Mouse (Mus musculus): ENCODE results near the gene Arcn1.

The Arcn1 gene

DNA sequence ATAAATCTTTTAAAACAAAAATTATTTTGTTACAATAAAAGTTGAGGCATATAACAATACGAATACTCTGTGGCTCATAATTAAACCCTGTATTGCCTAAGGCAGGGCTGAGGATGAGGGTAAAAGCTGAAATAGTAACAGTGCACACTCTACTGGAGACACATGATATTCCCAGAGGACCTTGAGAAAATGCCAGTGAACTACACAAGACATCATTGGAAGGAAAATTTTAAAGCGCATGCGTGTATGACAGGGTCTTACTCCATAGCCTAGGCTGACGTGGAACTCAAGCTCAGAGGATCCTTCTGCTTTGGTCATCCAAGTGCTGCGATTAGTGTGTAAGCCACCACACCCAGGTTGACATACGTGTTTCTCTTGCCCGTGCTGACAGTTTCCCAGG, 19.2 kb downstream of the Arcn1 start:
- in situ Hi-C loops (cut with MboI; ENCODE audit: low pct_unique_long_range_greater_than_20kb in 1 of 2, low sequenced_read_pairs in 2 of 2, unreplicated experiment in 1 of 2): no loop called here

- in situ Hi-C loops (cut with MboI; ENCODE audit: low pct_unique_long_range_greater_than_20kb in 1 of 2, low sequenced_read_pairs in 2 of 2, unreplicated experiment in 1 of 2): no loop called here
Measured at GRCm38 (mm10) chr9:44747341-44747740, 20.3 kb downstream of the Arcn1 start.

- in situ Hi-C loops (cut with MboI; ENCODE audit: low pct_unique_long_range_greater_than_20kb in 1 of 2, low sequenced_read_pairs in 2 of 2, unreplicated experiment in 1 of 2): no loop called here
Measured at GRCm38 (mm10) chr9:44746666-44747065, 21.0 kb downstream of the Arcn1 start.

GRCm38 (mm10) chr9:44745371-44745770, 22.3 kb downstream of the Arcn1 start:
- in situ Hi-C loops (cut with MboI; ENCODE audit: low pct_unique_long_range_greater_than_20kb in 1 of 2, low sequenced_read_pairs in 2 of 2, unreplicated experiment in 1 of 2): no loop called here

DNA sequence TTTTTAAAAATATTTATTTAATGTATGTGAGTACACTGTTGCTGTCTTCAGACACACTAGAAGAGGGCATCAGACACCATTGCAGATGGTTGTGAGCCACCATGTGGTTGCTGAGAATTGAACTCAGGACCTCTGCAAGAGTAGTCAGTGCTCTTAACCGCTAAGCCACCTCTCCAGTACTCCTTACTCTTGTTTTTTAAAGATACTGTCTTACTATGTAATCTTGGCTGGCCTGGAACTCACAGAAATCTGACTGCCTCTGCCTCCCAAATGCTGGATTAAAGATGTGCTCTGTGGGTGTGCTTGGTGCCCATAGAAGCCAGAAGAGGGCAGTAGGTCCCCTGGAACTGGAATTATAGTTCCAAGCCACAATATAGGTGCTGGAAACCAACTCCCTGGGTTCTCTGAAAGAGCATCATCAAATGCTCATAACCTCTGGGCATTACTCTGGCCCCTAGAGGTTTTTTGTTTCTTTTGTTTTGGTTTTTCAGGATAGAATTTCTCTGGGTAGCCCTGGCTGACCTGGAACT, 26.9 kb downstream of the Arcn1 start:
- in situ Hi-C loops (cut with MboI; ENCODE audit: low pct_unique_long_range_greater_than_20kb in 1 of 2, low sequenced_read_pairs in 2 of 2, unreplicated experiment in 1 of 2): no loop called here

- in situ Hi-C loops (cut with MboI; ENCODE audit: low pct_unique_long_range_greater_than_20kb in 1 of 2, low sequenced_read_pairs in 2 of 2, unreplicated experiment in 1 of 2): no loop called here
Measured at GRCm38 (mm10) chr9:44737240-44737949, 30.2 kb downstream of the Arcn1 start.

DNA sequence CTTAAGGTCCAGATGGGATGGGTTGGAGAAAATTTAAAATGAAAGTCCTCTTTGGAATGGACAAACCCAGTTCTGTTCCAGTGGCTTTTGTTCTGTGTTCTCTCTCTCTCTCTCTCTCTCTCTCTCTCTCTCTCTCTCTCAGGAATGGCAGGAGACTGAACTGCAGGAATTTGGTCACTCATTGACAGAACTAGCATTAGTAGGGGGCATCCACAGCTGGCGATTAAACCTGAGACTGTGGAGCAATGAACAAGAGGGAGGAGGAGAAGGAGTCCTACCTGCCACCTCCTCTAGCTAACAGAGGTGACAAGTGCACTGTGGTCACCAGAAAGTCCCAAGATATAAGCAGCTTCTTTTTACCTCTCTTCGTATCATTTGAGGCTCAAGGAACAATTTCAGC, 31.3 kb downstream of the Arcn1 start:
- in situ Hi-C loops (cut with MboI; ENCODE audit: low pct_unique_long_range_greater_than_20kb in 1 of 2, low sequenced_read_pairs in 2 of 2, unreplicated experiment in 1 of 2): no loop called here

DNA sequence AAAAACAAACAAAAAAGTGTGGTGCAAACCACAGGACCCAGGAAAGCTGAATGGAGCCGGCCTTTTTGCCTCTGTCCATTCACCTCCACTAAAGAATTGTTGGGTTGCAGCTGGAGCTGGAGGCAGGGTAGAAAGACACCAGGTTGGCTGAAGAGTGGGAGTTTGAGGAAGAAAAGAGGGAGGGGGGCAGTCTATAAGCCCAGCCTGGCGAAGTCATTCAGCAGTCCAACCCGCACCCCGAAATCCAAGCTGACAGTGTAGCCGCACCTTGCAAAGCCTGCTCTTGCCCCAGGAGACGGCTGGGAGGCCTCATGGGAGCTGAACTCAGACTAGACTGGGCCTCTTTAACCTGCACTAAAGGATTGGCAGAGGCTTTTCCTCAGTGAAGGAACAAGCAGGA, 31.8 kb downstream of the Arcn1 start:
- in situ Hi-C loops (cut with MboI; ENCODE audit: low pct_unique_long_range_greater_than_20kb in 1 of 2, low sequenced_read_pairs in 2 of 2, unreplicated experiment in 1 of 2): no loop called here

- in situ Hi-C loops (cut with MboI; ENCODE audit: low pct_unique_long_range_greater_than_20kb in 1 of 2, low sequenced_read_pairs in 2 of 2, unreplicated experiment in 1 of 2): no loop called here
Measured at GRCm38 (mm10) chr9:44734524-44735494, 32.8 kb downstream of the Arcn1 start, which contains the start of gene Phldb1. TSS of gene Phldb1 (minus strand) at chr9:44735198.

DNA sequence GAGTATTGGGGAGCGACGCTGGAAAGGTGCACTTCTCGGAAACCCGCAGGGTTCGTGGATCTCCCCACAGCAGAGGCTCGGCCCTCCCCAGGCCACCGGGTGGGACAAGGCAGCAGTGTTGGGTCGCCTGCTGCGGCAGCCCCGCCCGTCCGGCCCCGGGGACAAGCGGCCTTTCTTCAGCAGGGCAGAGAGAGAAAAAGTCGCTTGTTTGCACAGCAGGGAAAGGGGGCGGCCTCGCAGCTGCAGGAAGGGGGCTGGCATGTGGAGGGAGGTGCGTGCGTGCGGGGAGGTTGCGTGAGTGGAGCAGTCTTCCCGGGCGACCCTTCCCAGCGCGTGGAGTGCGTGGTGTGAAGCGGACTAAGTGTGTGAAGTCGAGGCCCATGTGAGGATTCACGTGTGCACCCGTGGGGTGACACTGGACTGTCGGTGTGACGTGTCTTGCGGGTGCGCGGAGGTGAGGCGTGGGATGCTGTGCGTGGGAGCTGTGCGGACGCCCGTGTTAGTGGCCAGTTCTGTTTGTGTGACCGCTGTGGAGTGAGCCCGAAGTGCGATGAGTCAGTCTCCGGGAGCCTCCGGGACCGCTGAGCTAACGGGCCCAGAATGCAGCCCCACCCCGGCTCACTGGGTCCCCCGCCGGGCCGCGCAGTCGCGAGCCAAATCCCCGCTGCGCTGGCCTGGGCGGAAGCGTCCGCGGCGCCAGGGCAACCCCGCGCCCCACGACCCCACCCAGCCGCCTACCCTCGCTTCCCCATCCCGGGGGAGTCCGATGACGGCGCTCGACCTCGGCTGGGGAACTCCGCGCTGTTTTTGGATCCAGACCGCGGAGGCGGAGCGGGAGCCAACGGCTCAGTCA, 33.7 kb downstream of the Arcn1 start:
- in situ Hi-C loops (cut with MboI; ENCODE audit: low pct_unique_long_range_greater_than_20kb in 1 of 2, low sequenced_read_pairs in 2 of 2, unreplicated experiment in 1 of 2): no loop called here

GRCm38 (mm10) chr9:44732921-44733530, 34.6 kb downstream of the Arcn1 start:
- in situ Hi-C loops (cut with MboI; ENCODE audit: low pct_unique_long_range_greater_than_20kb in 1 of 2, low sequenced_read_pairs in 2 of 2, unreplicated experiment in 1 of 2): no loop called here

GRCm38 (mm10) chr9:44732130-44732549, 35.5 kb downstream of the Arcn1 start:
- in situ Hi-C loops (cut with MboI; ENCODE audit: low pct_unique_long_range_greater_than_20kb in 1 of 2, low sequenced_read_pairs in 2 of 2, unreplicated experiment in 1 of 2): no loop called here

GRCm38 (mm10) chr9:44727441-44727840, 40.2 kb downstream of the Arcn1 start:
- in situ Hi-C loops (cut with MboI; ENCODE audit: low pct_unique_long_range_greater_than_20kb in 1 of 2, low sequenced_read_pairs in 2 of 2, unreplicated experiment in 1 of 2): no loop called here

- in situ Hi-C loops (cut with MboI; ENCODE audit: low pct_unique_long_range_greater_than_20kb in 1 of 2, low sequenced_read_pairs in 2 of 2, unreplicated experiment in 1 of 2): no loop called here
Measured at GRCm38 (mm10) chr9:44726431-44727146, 41.1 kb downstream of the Arcn1 start.

- in situ Hi-C loops (cut with MboI; ENCODE audit: low pct_unique_long_range_greater_than_20kb in 1 of 2, low sequenced_read_pairs in 2 of 2, unreplicated experiment in 1 of 2): no loop called here
Measured at GRCm38 (mm10) chr9:44724665-44725064, 43.0 kb downstream of the Arcn1 start.

DNA sequence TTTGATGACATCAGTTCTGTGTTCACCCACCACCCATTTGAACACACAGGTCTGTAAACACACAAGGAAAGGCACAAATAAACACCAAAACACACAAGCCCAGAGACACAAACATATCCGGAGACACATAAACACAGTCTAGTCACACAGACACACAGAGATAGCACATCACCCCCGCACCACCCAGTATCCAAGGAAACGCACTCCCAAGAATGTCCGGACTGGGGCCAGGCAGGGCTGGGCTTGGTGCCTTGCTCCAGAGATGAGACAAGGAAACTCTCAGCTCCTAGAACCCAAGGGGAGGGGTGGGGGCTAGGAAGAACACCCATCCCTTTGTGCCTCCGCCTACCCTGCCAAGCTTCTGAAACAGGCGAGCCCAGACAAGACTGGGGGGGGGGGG, 43.4 kb downstream of the Arcn1 start:
- in situ Hi-C loops (cut with MboI; ENCODE audit: low pct_unique_long_range_greater_than_20kb in 1 of 2, low sequenced_read_pairs in 2 of 2, unreplicated experiment in 1 of 2): no loop called here

DNA sequence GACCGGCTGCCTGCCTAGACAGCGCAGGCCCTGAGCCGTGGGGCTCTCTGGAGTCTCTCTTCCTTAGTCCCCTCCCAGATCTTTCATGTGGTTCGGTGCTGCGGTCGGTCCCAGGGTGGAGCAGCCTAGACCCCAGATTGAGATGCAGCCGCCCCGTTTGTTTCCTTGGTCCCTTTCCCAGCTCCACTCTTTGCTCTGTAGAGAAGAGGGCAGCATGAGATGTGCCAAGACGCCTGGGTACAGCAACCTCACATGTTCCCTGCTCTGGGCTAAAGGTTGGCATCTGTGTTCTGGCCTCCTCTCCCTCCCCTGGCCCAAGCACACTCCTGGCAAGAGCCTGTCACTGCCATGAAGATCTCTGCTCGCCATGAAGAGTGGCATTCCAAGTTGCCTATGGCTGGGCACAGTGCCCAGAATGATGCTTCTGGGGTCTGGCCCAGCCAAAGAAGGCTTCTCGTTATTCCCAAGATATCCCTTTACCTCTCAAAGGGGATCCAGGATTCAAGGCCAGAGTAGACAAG, 44.1 kb downstream of the Arcn1 start:
- in situ Hi-C loops (cut with MboI; ENCODE audit: low pct_unique_long_range_greater_than_20kb in 1 of 2, low sequenced_read_pairs in 2 of 2, unreplicated experiment in 1 of 2): no loop called here

Data from mouse embryonic stem cell (cell line).